Mouse (Mus musculus): ENCODE measurements around the gene Gm15262. TPM values are rescaled to one million over a fixed set of nuclear protein-coding genes. Genes with fewer than 3 reads are reported as not detected.

The Gm15262 gene
- not detected in 2 replicates for polyA plus RNA-seq (2012; rRNA removed; ENCODE audit: low replicate concordance)

DNA sequence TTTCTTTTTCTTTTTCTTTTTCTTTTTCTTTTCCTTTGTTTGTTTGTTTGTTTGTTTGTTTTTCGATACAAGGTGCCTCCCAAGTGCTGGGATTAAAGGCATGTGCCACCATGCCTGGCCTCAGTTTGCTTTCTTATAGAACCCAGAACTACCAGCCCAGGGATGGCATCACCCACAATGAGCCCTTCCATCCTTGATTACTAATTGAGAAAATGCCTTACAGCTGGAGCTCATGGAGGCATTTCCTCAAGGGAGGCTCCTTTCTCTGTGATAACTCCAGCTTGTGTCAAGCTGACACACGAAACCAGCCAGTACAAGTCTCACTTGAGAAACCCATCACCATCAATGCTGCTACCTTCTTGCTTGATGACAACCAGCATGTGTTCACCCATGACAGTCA, at the start of gene Gm15262:
TSS of gene Gm15262 (plus strand) at position 301 of the 400 bp plus-strand sequence.

Other genes with a start within 250 kb of the Gm15262 start
- 0.02 and 0.05 TPM in 2 replicates for gene Scml2, start 170.3 kb upstream of the Gm15262 start, polyA plus RNA-seq (2012; rRNA removed; ENCODE audit: low replicate concordance)